Mouse (Mus musculus) cerebellum, adult 9-10 months (tissue): ENCODE measurements around the gene Spen.

Experiments used
- DNase-seq: peaks from one replicate; pipeline ENCODE4 v3.0.0; 2022

Spen gene

DNA sequence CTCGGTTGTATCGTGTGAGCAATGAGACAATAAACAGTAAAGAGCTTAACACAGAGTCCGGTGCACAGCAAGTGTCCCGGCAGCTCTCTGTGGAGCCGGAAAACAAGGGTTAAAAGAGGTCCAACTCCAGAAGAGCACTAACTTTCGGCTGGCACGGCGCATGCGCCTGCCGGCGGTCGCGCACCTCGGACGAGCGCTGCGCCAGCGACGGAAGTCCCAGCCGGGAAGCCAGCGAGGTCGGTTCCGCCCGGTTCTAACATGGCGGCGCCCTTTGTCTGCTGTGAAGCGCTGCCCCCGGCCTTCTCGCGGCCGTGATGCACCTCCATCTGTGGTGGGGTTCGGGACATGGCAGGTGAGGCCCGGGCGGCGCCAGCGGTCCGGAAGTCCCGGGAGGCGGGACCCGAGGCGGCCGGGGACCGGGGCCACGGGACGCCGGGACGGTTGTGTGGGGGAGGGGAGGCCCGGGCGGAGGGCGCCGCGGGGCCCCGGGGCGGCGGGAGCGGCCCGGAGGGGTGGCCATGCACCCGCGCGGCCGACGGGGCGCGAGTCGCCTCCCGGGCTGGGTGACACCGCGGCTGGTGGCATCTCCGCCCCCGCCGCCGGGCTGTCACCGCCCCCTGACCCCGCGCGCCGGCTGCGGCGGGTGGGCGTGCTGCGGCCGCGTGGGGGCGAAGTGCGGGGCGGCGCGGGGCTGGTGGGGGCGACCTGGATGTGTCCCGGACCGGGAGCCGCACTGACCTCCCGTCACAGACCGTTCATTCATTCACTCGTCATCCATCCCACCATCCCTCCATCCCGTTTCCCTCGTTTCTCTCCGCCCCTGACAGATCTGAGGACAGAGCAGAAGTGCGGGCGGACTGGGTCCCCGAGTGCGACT is 93.7 kb downstream of the Spen start, which contains the start of gene Zbtb17:
Gene Zbtb17 (plus strand): TSS at position 204 of the 877 bp plus-strand sequence.
- peak; percentile 78 for DNase-seq

DNA sequence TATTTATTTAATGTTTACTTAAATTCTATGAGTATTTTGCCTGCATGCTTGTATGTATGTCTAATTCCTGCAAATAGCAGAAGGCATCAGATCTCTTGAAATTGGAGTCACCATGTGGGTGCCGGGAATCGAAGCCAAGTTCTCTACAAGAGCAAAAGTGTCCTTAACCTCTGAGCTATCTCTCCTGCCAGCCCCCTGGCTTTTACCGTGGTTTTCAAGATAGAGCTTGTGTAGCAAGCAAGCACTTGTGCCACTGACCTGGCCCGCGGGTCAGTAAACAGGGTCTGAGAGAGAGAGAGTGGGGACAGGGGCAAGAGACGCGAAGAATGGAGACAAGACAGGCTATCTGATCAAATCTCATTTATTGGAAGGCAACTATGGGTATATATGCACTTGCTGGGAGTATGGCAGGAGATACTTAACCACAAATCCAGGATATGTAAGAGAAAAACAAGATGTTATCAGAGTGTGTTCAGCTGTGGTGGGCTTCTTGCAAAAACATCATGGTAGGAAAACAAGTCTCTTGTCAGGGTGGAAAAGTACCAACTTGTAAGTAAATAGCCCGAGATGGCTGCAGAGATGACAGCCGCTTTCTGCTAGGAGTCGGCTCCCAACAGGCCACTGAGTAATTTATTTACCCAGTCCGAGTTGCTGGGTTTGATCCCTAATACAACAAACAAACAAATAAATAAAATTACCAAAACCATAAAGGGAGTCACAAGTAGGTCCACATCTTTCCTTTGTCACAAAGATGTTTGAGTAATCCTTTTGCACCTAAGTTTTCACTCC is 94.6 kb downstream of the Spen start:
- DNase-seq: no peak

DNA sequence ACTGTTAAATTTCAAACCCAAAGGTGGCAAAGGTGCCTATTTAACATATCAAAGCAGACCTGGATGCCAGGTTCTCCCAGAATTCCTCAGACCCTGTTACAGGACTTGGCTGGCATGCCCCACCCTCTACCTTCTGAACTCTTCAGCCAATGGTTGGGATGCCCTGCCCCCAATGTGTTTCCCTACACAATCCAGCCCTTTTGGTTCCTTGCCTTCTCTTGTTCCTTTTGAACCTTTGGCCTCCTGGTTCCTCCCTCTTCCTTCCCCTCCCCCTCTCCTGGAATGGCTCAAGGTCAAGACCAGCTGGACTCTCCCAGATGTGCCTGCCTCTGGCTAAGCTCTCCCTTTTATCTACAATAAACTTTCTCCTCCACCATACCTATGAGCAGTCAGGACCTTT is 97.5 kb downstream of the Spen start:
- no peak for DNase-seq

DNA sequence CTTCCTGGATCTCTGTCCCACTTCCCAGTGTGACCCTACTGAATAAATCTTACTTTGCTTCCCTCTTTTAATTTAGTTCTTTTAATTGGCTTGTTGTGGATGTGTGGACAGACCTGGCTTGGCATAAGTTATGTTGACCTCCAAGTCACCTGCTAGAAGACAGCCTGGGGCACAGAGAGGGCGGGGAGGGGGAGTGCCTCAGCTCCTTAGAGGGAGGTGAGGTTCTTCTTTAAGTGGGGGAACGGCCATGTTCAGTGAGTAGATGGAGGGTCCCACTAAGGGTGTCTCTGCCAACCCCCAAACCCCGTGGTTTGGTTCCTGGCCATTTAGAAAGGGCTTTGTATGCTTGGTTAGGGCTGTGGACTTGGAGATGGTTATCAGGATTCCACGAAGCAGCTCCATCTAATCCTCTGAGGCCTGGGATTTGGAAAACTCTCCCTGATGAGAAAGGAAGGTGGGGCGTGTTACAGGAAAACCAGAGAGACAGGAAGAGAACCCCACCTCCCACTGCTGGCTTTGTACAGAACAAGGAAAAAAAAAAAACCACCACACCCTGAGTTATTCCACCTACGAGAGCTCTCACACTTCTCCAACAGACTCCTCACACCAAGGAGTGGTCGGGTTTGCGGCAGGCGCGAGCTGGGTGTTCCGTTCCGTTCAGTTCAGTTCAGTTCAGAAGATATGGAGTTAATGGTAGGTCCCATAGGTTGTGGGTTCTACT is 99.2 kb downstream of the Spen start:
- DNase-seq: no peak

DNA sequence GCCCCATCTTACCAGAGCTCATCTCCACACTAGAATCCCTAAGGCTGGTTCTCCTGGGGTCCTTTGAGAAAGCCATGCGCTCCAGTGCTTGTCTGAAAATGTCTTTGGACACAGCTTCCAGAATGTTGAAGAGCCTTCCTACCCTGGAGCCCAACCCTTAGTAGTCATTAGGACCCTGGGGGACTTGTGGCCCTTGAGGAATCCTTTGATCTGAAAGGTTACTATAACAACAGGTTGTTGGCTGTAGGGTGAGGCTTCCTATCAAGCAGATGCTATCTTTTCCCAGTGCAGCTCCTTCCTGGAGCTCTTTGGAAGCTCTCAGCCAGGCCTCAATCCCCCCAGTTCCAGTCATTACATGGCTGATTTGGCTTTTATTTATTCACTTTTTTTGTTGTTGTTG is 102.4 kb downstream of the Spen start, which contains the start of gene Srarp:
Gene Srarp (minus strand): TSS at position 132 of the 400 bp plus-strand sequence.
- no peak for DNase-seq

DNA sequence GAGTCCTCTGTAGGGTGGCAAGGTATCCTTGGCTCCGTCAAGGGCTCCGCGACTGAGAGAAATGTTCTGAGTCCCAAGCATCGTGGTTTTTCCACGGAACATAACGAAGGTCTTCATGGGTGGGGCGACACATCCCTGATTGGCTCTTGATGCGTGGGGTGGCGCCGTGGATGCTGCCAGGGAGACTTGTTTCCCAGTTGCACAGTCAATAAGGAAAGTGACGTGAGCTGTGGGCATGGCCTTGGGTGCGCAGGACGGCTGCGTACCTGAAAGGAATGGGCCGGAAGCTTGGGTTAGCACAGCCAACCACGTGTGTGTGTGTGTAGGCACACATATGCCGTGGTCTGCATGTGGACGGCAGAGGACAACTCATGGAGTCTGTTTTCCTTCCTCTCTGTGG is 105.2 kb downstream of the Spen start:
- DNase-seq: no peak

DNA sequence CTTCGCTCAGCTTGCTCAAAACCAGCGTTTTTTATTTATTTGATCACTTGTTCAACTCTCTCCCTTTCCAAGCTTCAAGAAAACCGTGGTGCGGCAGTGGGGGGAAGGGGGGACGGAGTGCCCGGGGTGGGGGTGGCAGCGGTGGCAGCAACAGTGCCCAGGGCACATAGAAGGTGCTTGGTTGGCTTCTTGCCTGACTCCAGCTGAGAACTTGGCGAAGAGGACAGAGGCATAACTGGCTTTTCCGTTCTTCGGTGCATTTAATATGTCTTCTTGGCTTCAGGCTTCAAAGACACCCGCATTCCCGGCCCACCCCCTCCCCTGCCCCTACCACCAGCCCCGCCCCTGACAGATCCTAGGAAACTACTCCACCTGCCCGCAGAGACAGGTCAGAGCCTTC is 105.7 kb downstream of the Spen start:
- DNase-seq: no peak

DNA sequence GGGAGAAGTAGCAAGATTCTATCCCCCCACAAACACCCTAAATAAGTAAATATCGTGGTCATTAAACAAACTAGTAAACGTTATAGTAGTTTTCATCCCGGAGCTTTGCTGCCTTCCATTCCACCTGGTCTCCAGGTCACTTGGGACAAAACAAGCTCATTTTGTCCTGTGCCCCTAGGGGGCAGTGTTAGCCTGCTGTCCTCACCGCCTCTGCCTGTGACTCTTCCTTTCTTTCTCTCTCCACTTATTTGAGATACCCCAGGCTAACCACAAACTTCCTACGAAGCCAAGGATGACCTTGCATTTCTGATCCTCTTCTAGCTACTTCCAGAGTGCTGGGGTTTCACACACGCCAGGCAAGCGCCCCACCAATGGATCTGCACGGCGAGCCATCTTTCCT is 107.4 kb downstream of the Spen start:
- DNase-seq: peak; percentile 82

DNA sequence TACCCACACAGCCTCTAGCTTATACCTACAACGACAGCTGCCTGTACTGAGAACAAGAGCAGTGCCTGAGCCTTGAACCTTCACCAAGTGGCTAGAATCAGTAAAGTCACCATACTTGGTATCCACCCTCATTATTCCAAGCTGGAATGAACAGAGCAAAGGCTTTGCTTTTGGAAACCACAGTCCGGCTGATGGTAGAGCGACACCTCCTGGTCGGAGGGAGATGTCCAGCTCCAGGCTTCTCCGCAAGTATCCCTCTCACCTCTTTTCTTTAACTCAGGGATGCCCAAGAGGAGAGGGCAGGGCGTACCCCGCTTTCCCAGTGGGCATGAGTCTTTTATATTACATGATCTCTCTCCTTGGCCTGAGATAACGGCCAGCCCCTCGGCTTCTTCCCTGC is 108.5 kb downstream of the Spen start:
- no peak for DNase-seq

DNA sequence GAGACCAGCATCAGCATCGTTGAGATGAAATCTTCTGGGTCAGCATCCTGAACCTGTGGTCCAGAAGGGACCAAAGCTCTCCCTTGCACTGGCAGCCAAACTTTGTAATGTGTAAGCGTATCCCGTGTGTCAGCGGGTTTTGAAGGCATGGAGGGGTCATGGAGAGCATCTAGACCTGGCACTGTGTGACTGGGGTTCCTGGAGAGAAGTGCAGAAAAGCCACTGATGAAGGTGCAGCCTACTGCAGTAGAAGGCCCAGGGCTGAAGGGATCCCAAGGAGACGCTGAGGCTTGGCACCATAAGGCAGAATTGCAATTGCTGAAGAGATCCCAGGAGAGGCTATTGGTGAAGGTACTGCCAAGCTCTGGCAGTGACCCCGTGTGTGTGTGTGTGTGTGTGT is 109.0 kb downstream of the Spen start:
- no peak for DNase-seq

DNA sequence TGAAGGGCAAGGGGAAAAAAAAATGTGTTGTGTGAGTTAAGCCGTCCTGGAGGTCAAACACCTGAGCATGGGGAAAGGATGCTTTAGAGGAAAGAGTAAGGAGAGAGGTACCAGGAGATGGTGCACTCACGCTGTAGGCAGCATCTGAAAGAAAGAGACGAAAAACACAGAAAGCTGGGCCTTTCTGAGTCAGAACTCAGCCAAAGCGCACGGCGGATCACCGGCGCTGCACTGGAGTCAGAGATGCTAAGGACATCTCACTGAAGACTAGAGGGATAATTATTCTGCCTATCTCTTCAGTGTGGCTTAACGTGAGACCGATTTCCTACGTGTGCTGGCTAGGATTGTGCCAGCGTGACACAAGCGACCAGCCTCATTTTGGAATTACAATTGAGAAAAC is 110.5 kb downstream of the Spen start:
- no peak for DNase-seq

DNA sequence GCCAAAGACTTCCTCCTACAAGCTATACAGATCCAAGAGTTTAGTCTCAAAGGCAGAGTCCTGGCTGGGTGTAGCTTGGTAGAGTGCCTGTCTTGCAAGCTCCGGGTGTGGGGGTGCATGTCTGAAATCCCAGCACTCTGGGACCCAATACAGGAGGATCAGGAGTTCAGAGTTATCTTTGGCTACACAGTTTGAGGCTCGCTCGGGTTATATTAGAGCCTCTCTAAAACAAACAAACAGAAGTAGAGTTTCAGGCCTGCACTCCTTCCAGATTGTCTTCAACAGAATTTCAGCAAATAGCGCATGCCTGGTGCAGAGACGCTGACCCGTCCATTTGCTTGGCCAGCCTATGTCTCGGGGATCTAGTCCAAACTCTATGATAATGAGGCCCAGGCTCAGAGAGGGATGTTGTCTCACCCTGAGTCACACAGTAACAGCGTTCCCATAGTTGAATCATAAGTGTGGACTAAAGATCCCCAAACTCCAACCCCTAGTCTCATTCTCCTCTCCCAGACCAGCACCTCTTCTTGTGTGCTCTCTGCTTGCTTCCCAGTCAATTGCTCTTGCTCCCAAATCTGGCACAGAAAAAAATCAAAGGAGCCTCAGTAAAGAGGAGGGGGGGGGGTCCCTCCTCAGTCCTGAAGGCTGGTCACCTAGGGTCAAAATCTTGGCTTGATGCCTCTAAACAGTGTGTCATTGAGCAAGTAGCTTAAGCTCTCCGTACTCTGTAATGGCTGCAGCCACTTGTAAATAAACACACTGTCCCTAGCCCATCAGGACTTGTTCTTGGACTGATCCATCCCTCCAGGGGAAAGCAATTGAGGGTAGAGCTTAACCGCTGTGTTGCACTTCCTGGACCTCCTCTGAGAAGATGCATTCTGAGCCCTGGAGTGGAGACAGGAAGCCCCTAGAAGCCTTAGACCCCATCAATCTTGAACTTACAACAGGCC is 111.3 kb downstream of the Spen start:
- DNase-seq: no peak

DNA sequence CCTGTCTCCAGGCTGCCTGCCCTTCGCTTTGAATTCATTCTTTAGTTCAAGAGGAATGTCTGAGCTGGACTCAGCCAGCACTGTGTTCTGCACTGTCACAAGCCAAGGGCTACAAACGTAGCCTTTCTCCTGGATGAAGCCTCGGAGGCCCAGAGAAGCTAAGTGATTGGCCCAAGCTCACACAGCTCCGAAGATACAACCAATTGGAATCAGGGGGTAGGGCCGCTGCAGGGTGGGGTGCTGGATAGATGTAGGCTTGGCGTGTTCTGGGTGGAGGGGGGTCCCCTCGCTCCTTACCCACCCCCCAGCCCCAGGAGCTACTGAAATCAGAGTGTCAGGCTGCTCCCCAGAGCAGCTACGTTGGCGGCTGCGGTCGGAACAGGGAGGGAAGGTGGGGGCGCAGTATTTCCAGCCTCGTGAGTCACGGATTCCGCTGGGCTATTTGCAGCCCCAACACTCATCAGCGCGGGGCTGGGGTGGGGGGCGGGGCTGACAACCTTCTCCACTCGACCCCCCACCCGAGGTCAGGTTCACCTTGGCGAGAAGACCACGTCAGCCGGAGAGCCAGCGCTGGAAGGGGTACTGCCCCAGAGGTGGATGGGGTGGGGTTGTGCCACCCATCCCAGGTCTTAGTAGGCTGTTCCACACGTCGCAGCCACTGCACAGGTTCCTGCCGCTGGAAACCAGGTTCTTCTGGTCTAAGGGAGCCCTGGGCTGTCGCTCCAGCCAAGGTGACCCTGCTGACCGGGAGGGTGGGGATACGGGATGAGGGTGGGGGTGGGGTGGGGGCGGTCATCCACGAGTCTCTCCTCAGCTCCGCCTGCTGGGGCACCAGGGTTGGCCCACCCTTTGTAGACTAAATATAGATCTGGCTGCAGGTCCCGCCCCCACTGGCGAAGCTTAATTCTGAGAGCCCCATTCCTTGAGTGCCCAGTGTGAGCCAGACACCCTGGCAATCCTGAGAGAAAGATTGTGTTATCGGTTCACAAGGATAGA is 112.6 kb downstream of the Spen start:
- DNase-seq: peak; percentile 53

DNA sequence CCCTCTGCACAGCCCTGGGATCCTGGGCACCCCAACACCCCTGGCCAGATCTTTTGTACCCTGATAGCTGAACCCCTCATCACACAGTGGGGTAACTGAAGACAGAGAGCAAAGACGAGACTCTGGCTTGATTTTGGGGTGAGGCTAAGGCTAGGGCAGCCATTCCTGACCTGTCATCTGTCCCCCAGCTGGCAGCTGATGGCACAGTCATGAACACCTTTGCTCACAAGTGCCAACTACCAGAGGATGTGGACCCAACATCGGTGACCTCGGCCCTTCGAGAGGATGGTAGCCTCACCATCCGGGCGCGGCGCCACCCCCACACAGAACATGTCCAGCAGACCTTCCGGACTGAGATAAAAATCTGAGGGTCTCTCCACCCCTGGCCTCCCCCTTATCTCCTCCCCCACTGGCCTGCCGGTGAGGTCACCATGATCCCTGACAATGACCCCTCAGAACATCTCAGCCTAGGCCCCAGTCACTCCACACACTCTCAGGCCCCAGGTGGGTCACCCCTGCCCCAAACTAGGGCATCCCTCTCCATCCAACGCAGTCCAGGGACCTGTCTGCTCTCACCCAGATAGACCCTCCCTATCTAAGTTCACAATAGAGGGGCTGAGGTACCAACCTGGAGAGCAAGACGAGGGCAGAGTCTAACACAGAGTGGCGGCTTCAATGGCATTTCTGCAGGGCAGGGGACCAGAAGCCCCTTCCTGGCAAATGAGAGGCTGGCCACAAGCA is 114.5 kb downstream of the Spen start:
- no peak for DNase-seq

DNA sequence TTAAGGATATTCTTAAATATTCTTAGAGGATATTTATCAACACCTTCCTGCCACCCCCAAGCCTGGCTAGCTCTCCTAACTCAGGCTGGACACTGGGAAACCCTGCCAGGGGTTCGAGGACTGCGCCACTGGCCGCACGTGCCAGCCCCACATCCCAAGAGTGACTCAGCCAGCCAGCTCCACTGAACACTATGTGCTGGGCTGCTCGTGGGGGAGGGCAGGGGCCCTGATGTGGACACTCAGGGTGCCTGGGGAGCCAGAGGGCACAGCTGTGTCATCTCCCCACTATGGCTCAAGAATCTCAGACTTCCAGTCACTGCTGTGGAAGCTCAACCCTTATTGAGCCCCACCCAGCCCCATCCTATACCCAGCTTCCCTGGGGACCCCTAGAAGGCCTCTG is 115.1 kb downstream of the Spen start:
- no peak for DNase-seq

DNA sequence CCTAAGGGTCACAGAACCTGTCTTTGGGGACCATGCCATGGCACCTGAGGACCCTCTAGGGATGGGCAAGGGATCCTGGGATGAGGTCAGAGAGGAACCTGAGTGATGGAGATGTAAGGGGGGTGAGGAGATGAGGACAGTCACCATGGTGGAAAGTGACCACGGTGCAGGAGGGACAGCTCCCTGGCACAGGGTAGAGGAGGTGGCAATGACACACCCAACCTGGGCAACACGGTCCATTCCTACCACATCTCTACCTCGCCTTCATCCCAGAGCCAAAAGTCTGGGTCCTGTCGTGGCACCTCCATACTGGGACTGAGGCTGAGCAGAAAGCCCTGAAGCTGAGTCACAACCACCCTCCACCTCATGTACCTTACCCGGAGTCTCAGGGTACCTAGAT is 115.6 kb downstream of the Spen start:
- DNase-seq: no peak

DNA sequence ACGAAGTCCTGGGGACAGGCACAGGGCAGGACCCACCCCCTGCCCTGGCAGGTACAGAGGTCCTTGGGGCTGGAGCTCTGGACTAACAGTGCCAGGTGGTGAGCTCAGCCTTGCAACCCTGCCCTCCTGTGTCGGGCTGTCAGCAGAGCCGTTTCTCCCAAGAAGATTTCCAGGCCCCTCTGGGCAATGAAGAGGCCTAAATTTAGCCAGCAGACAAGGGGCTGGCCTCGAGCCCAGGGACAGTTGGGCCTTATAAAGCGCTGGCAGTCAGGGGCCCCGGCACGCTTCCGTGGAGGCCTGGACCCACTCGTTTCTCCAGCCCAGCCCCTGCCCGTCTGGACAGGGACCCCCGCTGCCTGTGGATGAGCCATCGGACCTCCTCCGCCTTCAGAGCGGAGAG is 117.0 kb downstream of the Spen start:
- DNase-seq: no peak

DNA sequence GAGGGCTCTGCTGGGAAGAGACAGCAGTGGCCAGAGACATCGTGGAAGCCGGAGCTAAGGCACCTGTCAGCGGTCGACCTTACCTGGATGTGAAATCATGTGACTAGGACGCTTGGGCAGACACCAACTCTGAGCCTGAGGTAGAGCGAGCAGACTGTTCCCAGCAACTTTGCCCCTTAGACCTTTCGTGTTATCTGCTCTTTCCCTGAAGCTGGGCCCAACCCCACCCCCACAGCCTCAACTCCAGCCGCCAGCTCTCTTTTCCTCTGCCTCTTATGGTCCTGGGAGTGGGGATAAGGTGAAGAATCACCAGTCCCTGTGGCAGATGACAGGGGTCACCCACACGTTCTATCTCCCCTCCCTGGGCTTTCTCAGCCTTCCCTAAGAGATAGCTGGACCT is 117.5 kb downstream of the Spen start:
- no peak for DNase-seq

DNA sequence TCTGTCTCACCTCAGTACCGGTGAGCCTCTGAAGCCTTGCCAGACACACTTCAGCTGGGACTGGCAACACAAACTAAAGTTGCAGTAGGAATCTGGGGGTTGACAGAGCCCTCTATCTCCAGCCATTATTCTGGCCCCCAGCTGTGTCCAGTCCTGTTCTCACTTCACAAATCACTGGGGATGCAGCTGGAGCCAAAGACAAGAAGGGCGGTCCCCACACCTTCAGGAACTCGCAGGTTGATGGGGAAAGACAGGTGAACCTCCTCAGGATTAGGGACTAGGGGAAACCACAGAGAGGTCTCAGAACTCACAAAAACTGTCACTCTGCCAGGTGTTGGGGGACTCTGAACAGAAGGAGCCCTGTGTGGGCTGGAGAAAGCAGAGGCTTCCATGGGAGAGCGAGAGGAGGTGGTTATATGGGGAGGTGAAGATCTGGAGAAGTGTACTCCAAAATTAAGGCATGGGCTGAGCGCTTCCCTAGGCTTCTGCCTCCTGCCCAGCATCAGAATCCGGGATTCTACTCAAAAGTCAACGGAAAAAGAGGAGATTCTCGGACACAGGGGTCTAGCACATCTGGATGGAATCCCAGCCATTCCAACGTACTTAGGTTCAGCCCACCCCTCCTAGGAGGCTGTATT is 118.1 kb downstream of the Spen start, which contains the start of gene Hspb7:
Gene Hspb7 (plus strand): TSS at position 588 of the 638 bp plus-strand sequence.
- DNase-seq: no peak
